Mouse (Mus musculus) CD4-positive, CD25-positive, alpha-beta regulatory T cell (primary cell): Measurements from ENCODE around the gene Dffa. TPM values are rescaled to one million over a fixed set of nuclear protein-coding genes. Genes with fewer than 3 reads are reported as not detected.

Experiments
- polyA plus RNA-seq: library from polyadenylated mRNA; unstranded; fragments of 100-300 nt; shearing (Covaris generic); gene quantifications from one replicate; pipeline ENCODE4 v1.2.1, GENCODE M21; 2017

Dffa gene
- 39.8 TPM for polyA plus RNA-seq

GRCm38 (mm10) chr4:149103875-149104561 is at the start of gene Dffa:
TSS of gene Dffa (plus strand) at chr4:149104146.

GRCm38 (mm10) chr4:149099369-149100017 is 4.5 kb upstream of the Dffa start, which contains the start of gene Pex14:
TSS of gene Pex14 (minus strand) at chr4:149099876.

GRCm38 (mm10) chr4:149126663-149127062 is 22.7 kb downstream of the Dffa start, which contains the start of gene Cort:
TSS of gene Cort (minus strand) at chr4:149126763.

GRCm38 (mm10) chr4:149136982-149137770 is 33.2 kb downstream of the Dffa start, which contains the start of gene Cenps:
TSS of gene Cenps (minus strand) at chr4:149137629.

GRCm38 (mm10) chr4:149166215-149166946 is 62.4 kb downstream of the Dffa start, which contains the start of gene Pgd:
TSS of gene Pgd (minus strand) at chr4:149166771.

Other genes starting within 250 kb of the Dffa start
- gene Pex14, start 4.3 kb upstream of the Dffa start, polyA plus RNA-seq, result 35.6 TPM
- gene Cort, start 22.6 kb downstream of the Dffa start, polyA plus RNA-seq, result not detected
- gene Cenps, start 33.5 kb downstream of the Dffa start, polyA plus RNA-seq, result 3.3 TPM
- gene Pgd, start 62.6 kb downstream of the Dffa start, polyA plus RNA-seq, result 68.5 TPM
- 34.9 TPM for gene Kif1b, start 203.5 kb downstream of the Dffa start, polyA plus RNA-seq